Mouse (Mus musculus): ENCODE measurements around the gene Col9a1.

- TF ChIP-seq POLR2A (IDR thresholded peaks at IDR 0.05; ENCODE audit: extremely low read depth, insufficient read depth, low read length) (no peak), CTCF (IDR thresholded peaks at IDR 0.05; ENCODE audit: low read depth, low read length) (no peak)
Observed at GRCm38 (mm10) chr1:24169410-24169809, 8.0 kb upstream of the Col9a1 start.
